Comparison of ENCODE assay signal across 7 mouse cellular contexts in genomic region chr5:115237803-115238728, GRCm38 (mm10). TPM values are rescaled to one million over a fixed set of nuclear protein-coding genes. Genes with fewer than 3 reads are reported as not detected.
DNase-seq lines count a peak whose midpoint lies in the region; ATAC-seq and TF ChIP-seq lines count a peak whose summit lies in the region.

No protein-coding gene starts in this region.

- peak; percentile 85 for ATAC-seq in embryonic facial prominence, embryonic 12.5 days (ENCODE audit: insufficient number of reproducible peaks, insufficient read depth, low FRiP score, low TSS enrichment)
- peak; percentile 86 for ATAC-seq in limb, embryonic 13.5 days (ENCODE audit: low FRiP score, low read depth)
- peak; percentile 85 for ATAC-seq in midbrain, embryonic 16.5 days

- H3K4me3 ChIP-seq in embryonic facial prominence, embryonic 12.5 days = peak overlapping the region; percentile 92
- peak overlapping the region; percentile 77 for H3K4me3 ChIP-seq in heart, adult 2 months
- H3K4me3 ChIP-seq in limb, embryonic 13.5 days = peak overlapping the region; percentile 90
- H3K4me3 ChIP-seq in midbrain, embryonic 16.5 days (ENCODE audit: low read depth, low read length) = peak overlapping the region; percentile 85

- H3K4me1 ChIP-seq in embryonic facial prominence, embryonic 12.5 days = peaks cover 12% of the 10 kb centered on the region
- peaks cover 3% of the 10 kb centered on the region; the same call in 1 of the 2 replicates for H3K4me1 ChIP-seq in heart, adult 2 months (ENCODE audit: control insufficient read depth, insufficient read depth, low read length)
- H3K4me1 ChIP-seq in limb, embryonic 13.5 days = peaks cover 23% of the 10 kb centered on the region
- peaks cover 16% of the 10 kb centered on the region; the same call in 1 of the 2 replicates for H3K4me1 ChIP-seq in midbrain, embryonic 16.5 days (ENCODE audit: control insufficient read depth, insufficient read depth, low read length)

- H3K79me2 ChIP-seq in heart, adult 2 months (replicated peaks; ENCODE audit: control insufficient read depth, insufficient read depth, low read length) = no peaks in the 10 kb centered on the region

- H3K36me3 ChIP-seq in embryonic facial prominence, embryonic 12.5 days = peaks cover 34% of the 10 kb centered on the region
- H3K36me3 ChIP-seq in heart, adult 2 months (ENCODE audit: control insufficient read depth, insufficient read depth, low read length) = no peaks in the 10 kb centered on the region
- peaks cover 33% of the 10 kb centered on the region for H3K36me3 ChIP-seq in limb, embryonic 13.5 days
- peaks cover 26% of the 10 kb centered on the region for H3K36me3 ChIP-seq in midbrain, embryonic 16.5 days (ENCODE audit: control insufficient read depth, insufficient read depth, low read length)

- peak; percentile 59 for TF ChIP-seq EP300 in heart, adult 2 months (IDR thresholded peaks at IDR 0.05; ENCODE audit: insufficient read depth, low read depth, low read length)

- intact Hi-C loops in heart, adult 2 months (cut with DNase I) = loop anchor here (2.0 kb wide), 2 partner anchors 113 to 259 kb away; no protein-coding TSS in a partner anchor

- WGBS in embryonic facial prominence, embryonic 12.5 days = under 1% methylated on average over 88 of the region's 88 CpGs
- WGBS in heart, adult 2 months = under 1% methylated on average over 88 of the region's 88 CpGs
- whole genome bisulfite sequencing in limb, embryonic 13.5 days = under 1% methylated on average over 88 of the region's 88 CpGs
- under 1% methylated on average over 88 of the region's 88 CpGs for WGBS in midbrain, embryonic 16.5 days

- H3K4me2 ChIP-seq in embryonic facial prominence, embryonic 12.5 days (replicated peaks) = peak overlapping the region; percentile 69
- H3K4me2 ChIP-seq in limb, embryonic 13.5 days (replicated peaks) = peak overlapping the region; percentile 90
- peak overlapping the region; percentile 87 for H3K4me2 ChIP-seq in midbrain, embryonic 16.5 days (ENCODE audit: low read length)

- TF ChIP-seq POLR2A in heart, adult 2 months (IDR thresholded peaks at IDR 0.05; ENCODE audit: insufficient read depth, low read depth, low read length) = peak; percentile 89

- H3K27me3 ChIP-seq in embryonic facial prominence, embryonic 12.5 days = peaks cover 13% of the 10 kb centered on the region
- no peaks in the 10 kb centered on the region for H3K27me3 ChIP-seq in heart, adult 2 months (ENCODE audit: control insufficient read depth, insufficient read depth, low read length)
- H3K27me3 ChIP-seq in limb, embryonic 13.5 days = peaks cover 15% of the 10 kb centered on the region
- no peaks in the 10 kb centered on the region for H3K27me3 ChIP-seq in midbrain, embryonic 16.5 days (ENCODE audit: control insufficient read depth, insufficient read depth, low read depth, low read length)

- peak overlapping the region; percentile 46 for H3K27ac ChIP-seq in embryonic facial prominence, embryonic 12.5 days
- peak overlapping the region; percentile 88 for H3K27ac ChIP-seq in heart, adult 2 months
- H3K27ac ChIP-seq in limb, embryonic 13.5 days = no peak overlapping the region; the same call in 1 of the 2 replicates
- peak overlapping the region; percentile 73 for H3K27ac ChIP-seq in midbrain, embryonic 16.5 days (ENCODE audit: low read length)

- peak overlapping the region; percentile 75 for H3K9ac ChIP-seq in embryonic facial prominence, embryonic 12.5 days
- H3K9ac ChIP-seq in heart, adult 2 months (ENCODE audit: low read depth, low read length) = peak overlapping the region; percentile 88
- peak overlapping the region; percentile 87 for H3K9ac ChIP-seq in limb, embryonic 13.5 days
- H3K9ac ChIP-seq in midbrain, embryonic 16.5 days (ENCODE audit: low read depth, low read length) = peak overlapping the region; percentile 85

- peak; percentile 42 for TF ChIP-seq CTCF in heart, adult 2 months (IDR thresholded peaks at IDR 0.05)

- peak; percentile 94 for DNase-seq in adrenal gland, postnatal 25 days
- DNase-seq in heart, adult 2 months = peak; percentile 96
- peak; percentile 94 to 96 for DNase-seq in kidney, adult 8-10 months
- DNase-seq in spleen, postnatal 10 days (ENCODE audit: low spot score in 2 of 2) = peak; percentile 88 to 94

- H3K9me3 ChIP-seq in embryonic facial prominence, embryonic 12.5 days = no peaks in the 10 kb centered on the region
- H3K9me3 ChIP-seq in limb, embryonic 13.5 days = no peaks in the 10 kb centered on the region
- H3K9me3 ChIP-seq in midbrain, embryonic 16.5 days (replicated peaks; ENCODE audit: control insufficient read depth, low read length, poor library complexity, severe bottlenecking) = no peaks in the 10 kb centered on the region

RNA-seq across cellular contexts. Expression of gene Pop5, which starts 2.4 kb away (rescaled TPM):
- total RNA-seq in adrenal gland, postnatal 25 days (2021) = 77.2 and 94.0 TPM in 2 replicates
- 82.1 and 93.4 TPM in 2 replicates for polyA plus RNA-seq in embryonic facial prominence, embryonic 12.5 days (2016; fragmentation: Nextera tagmentation; extraction: Ambion mirVana)
- total RNA-seq in heart, adult 2 months (2021) = 10 to 100 TPM; 32.2 to 38.1 TPM
- 36.2 and 43.8 TPM in 2 replicates for polyA plus RNA-seq in heart, adult 2 months (2012; rRNA removed)
- polyA plus RNA-seq in limb, embryonic 13.5 days (2015; fragmentation: Nextera tagmentation; extraction: Ambion mirVana) = 83.6 and 93.9 TPM in 2 replicates
- polyA plus RNA-seq in midbrain, embryonic 16.5 days (2015; fragmentation: Nextera tagmentation; extraction: Ambion mirVana) = 86.1 and 92.8 TPM in 2 replicates

RNA-seq across cellular contexts. Expression of gene Rnf10, which starts 34.6 kb away (rescaled TPM):
- total RNA-seq in adrenal gland, postnatal 25 days (2021) = 269 and 281 TPM in 2 replicates
- polyA plus RNA-seq in embryonic facial prominence, embryonic 12.5 days (2016; fragmentation: Nextera tagmentation; extraction: Ambion mirVana) = 184 and 187 TPM in 2 replicates
- 100 to 1,000 TPM; 391 to 397 TPM for total RNA-seq in heart, adult 2 months (2021)
- polyA plus RNA-seq in heart, adult 2 months (2012; rRNA removed) = 175 and 205 TPM in 2 replicates
- 141 and 144 TPM in 2 replicates for polyA plus RNA-seq in limb, embryonic 13.5 days (2015; fragmentation: Nextera tagmentation; extraction: Ambion mirVana)
- polyA plus RNA-seq in midbrain, embryonic 16.5 days (2015; fragmentation: Nextera tagmentation; extraction: Ambion mirVana) = 172 and 176 TPM in 2 replicates

RNA-seq across cellular contexts. Expression of gene Coq5, which starts 41.4 kb away (rescaled TPM):
- total RNA-seq in adrenal gland, postnatal 25 days (2021) = 51.0 and 53.0 TPM in 2 replicates
- polyA plus RNA-seq in embryonic facial prominence, embryonic 12.5 days (2016; fragmentation: Nextera tagmentation; extraction: Ambion mirVana) = 45.5 and 46.2 TPM in 2 replicates
- total RNA-seq in heart, adult 2 months (2021) = 100 to 1,000 TPM; 140 to 146 TPM
- polyA plus RNA-seq in heart, adult 2 months (2012; rRNA removed) = 57.1 and 84.0 TPM in 2 replicates
- polyA plus RNA-seq in limb, embryonic 13.5 days (2015; fragmentation: Nextera tagmentation; extraction: Ambion mirVana) = 41.8 and 43.6 TPM in 2 replicates
- 52.8 and 56.1 TPM in 2 replicates for polyA plus RNA-seq in midbrain, embryonic 16.5 days (2015; fragmentation: Nextera tagmentation; extraction: Ambion mirVana)

RNA-seq across cellular contexts. Expression of gene Cabp1, which starts 43.9 kb away (rescaled TPM):
- total RNA-seq in adrenal gland, postnatal 25 days (2021) = 36.4 and 44.4 TPM in 2 replicates
- 2.6 and 4.7 TPM in 2 replicates for polyA plus RNA-seq in embryonic facial prominence, embryonic 12.5 days (2016; fragmentation: Nextera tagmentation; extraction: Ambion mirVana)
- 1 to 10 TPM; 2.3 to 3.9 TPM for total RNA-seq in heart, adult 2 months (2021)
- 6.0 and 13.2 TPM in 2 replicates for polyA plus RNA-seq in heart, adult 2 months (2012; rRNA removed)
- polyA plus RNA-seq in limb, embryonic 13.5 days (2015; fragmentation: Nextera tagmentation; extraction: Ambion mirVana) = 0.75 and 0.91 TPM in 2 replicates
- polyA plus RNA-seq in midbrain, embryonic 16.5 days (2015; fragmentation: Nextera tagmentation; extraction: Ambion mirVana) = 5.2 and 5.3 TPM in 2 replicates
